8 mouse cellular contexts compared by ENCODE assay signal in genomic region chr11:57645847-57646246, GRCm38 (mm10). TPM values are rescaled to one million over a fixed set of nuclear protein-coding genes. Genes with fewer than 3 reads are reported as not detected.
DNase-seq lines count a peak whose midpoint lies in the region; ATAC-seq and TF ChIP-seq lines count a peak whose summit lies in the region.

No protein-coding gene starts in this region.

- no peaks in the 10 kb centered on the region for H3K36me3 ChIP-seq in heart, embryonic 11.5 days (ENCODE audit: control insufficient read depth, insufficient read depth, low read length)
- H3K36me3 ChIP-seq in limb, embryonic 15.5 days: no peaks in the 10 kb centered on the region
- no peaks in the 10 kb centered on the region for H3K36me3 ChIP-seq in stomach, postnatal 0 days (ENCODE audit: control insufficient read depth, insufficient read depth, low read length)

- no peaks in the 10 kb centered on the region for H3K27me3 ChIP-seq in heart, embryonic 11.5 days (ENCODE audit: control insufficient read depth, insufficient read depth, low read length)
- no peaks in the 10 kb centered on the region for H3K27me3 ChIP-seq in limb, embryonic 15.5 days
- no peaks in the 10 kb centered on the region for H3K27me3 ChIP-seq in stomach, postnatal 0 days (ENCODE audit: control insufficient read depth, insufficient read depth, low read length)

- no peak for DNase-seq in heart, adult 11 months
- DNase-seq in thymus, postnatal 4 days: peak; percentile 24
- DNase-seq in thymus, adult 18-20 months: no peak
- no peak for DNase-seq in stomach, postnatal 0 days (ENCODE audit: low spot score)
- DNase-seq in right cerebral cortex, adult 2 months (ENCODE audit: low spot score in 2 of 2): no peak
- DNase-seq in adrenal gland, adult 18-20 months (ENCODE audit: low spot score in 2 of 2): no peak

- no peak for TF ChIP-seq EP300 in stomach, postnatal 0 days (optimal IDR thresholded peaks at IDR 0.05)

- 17% methylated on average over 8 of the region's 8 CpGs for WGBS in heart, embryonic 11.5 days (ENCODE audit: insufficient replicate concordance)
- 11% methylated on average over 8 of the region's 8 CpGs for WGBS in limb, embryonic 15.5 days
- 16% methylated on average over 8 of the region's 8 CpGs for WGBS in stomach, postnatal 0 days

- no peak for TF ChIP-seq CTCF in stomach, postnatal 0 days (IDR thresholded peaks at IDR 0.05; ENCODE audit: low read depth)

- no peak for ATAC-seq in heart, embryonic 11.5 days (replicated peaks; ENCODE audit: insufficient number of reproducible peaks, low FRiP score, low TSS enrichment)
- no peak for ATAC-seq in limb, embryonic 15.5 days (ENCODE audit: insufficient number of reproducible peaks, low FRiP score, low TSS enrichment, low read depth)
- no peak for ATAC-seq in stomach, postnatal 0 days (ENCODE audit: low FRiP score, low TSS enrichment)

- H3K4me2 ChIP-seq in heart, embryonic 11.5 days: peak overlapping the region; percentile 96
- peak overlapping the region; percentile 90 for H3K4me2 ChIP-seq in limb, embryonic 15.5 days
- peak overlapping the region; percentile 97 for H3K4me2 ChIP-seq in stomach, postnatal 0 days (replicated peaks; ENCODE audit: low read depth)

- peak overlapping the region; percentile 76 for H3K4me3 ChIP-seq in heart, embryonic 11.5 days (ENCODE audit: low read depth, low read length)
- H3K4me3 ChIP-seq in limb, embryonic 15.5 days: peak overlapping the region; percentile 91
- H3K4me3 ChIP-seq in stomach, postnatal 0 days (ENCODE audit: low read depth, low read length): peak overlapping the region; percentile 73

- H3K9me3 ChIP-seq in heart, embryonic 11.5 days (replicated peaks; ENCODE audit: control insufficient read depth, low read length): no peaks in the 10 kb centered on the region
- no peaks in the 10 kb centered on the region for H3K9me3 ChIP-seq in limb, embryonic 15.5 days
- H3K9me3 ChIP-seq in stomach, postnatal 0 days (ENCODE audit: control insufficient read depth, low read length): no peaks in the 10 kb centered on the region

- peak overlapping the region; percentile 88 for H3K9ac ChIP-seq in heart, embryonic 11.5 days (ENCODE audit: low read depth, low read length)
- H3K9ac ChIP-seq in limb, embryonic 15.5 days: peak overlapping the region; percentile 92
- peak overlapping the region; percentile 79 for H3K9ac ChIP-seq in stomach, postnatal 0 days (ENCODE audit: low read length)

- peaks cover 16% of the 10 kb centered on the region for H3K4me1 ChIP-seq in heart, embryonic 11.5 days (ENCODE audit: control insufficient read depth, insufficient read depth, low read length)
- peaks cover 48% of the 10 kb centered on the region for H3K4me1 ChIP-seq in limb, embryonic 15.5 days
- peaks cover 6% of the 10 kb centered on the region; the same call in 1 of the 2 replicates for H3K4me1 ChIP-seq in stomach, postnatal 0 days (replicated peaks; ENCODE audit: control insufficient read depth, insufficient read depth)

- H3K27ac ChIP-seq in heart, embryonic 11.5 days (ENCODE audit: low read depth, low read length): no peak overlapping the region
- H3K27ac ChIP-seq in limb, embryonic 15.5 days: peak overlapping the region; percentile 87; the same call in 1 of the 2 replicates
- no peak overlapping the region; the same call in 1 of the 2 replicates for H3K27ac ChIP-seq in stomach, postnatal 0 days (replicated peaks)

RNA-seq across cellular contexts. Expression of gene Galnt10, which starts 0.6 kb away (rescaled TPM):
- polyA plus RNA-seq in heart, embryonic 11.5 days (2014; fragmentation: Nextera tagmentation; extraction: Ambion mirVana): 7.1 and 10.6 TPM in 2 replicates
- 30.5 and 36.5 TPM in 2 replicates for polyA plus RNA-seq in limb, embryonic 15.5 days (2015; fragmentation: Nextera tagmentation; extraction: Ambion mirVana)
- polyA plus RNA-seq in stomach, postnatal 0 days (2015; fragmentation: Nextera tagmentation; extraction: Ambion mirVana): 8.8 and 9.6 TPM in 2 replicates
- 10 to 100 TPM; 32.0 to 57.3 TPM for total RNA-seq in adrenal gland, adult 18-20 months (2021)
